Mouse (Mus musculus): ENCODE measurements around the gene Alkbh7. TPM values are rescaled to one million over a fixed set of nuclear protein-coding genes. Genes with fewer than 3 reads are reported as not detected.

Gene Alkbh7
- polyA plus RNA-seq (2016; fragmentation: Nextera tagmentation; extraction: Ambion mirVana): 24.5 and 25.1 TPM in 2 replicates

DNA sequence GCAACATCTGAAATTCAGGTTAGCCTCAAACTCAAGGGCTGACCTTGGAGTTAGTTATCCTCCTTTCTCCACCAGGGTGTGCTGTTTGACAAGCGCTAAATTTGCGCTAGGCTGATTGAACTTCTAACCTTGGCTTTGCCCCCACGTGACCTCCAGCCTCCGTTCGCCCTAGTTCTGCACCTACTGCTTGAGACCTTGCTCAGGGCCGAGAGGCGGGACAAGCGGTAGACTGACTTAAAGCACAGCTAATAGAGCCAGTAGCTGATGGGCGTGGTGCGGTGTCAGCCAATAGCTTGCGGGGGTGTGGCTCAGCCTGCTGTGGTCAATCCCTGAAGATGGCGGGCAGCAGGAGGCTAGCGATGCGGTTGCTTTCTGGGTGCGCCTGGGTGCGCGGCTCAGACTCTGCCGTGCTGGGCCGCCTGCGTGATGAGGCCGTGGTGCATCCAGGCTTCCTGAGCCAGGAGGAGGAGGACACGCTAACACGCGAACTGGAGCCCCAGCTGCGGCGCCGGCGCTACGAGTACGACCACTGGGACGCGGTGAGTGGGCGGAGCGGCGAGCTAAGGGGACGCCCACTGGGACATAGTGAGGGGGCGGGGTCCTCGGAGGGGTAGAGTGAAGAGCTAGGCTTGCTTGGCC is at the start of gene Alkbh7:
TSS of gene Alkbh7 (plus strand) at position 311 of the 639 bp plus-strand sequence.
- Histone ChIP-seq H3K27me3 (replicated peaks) (no peaks in the 10 kb centered on the region), H3K9me3 (replicated peaks) (no peaks in the 10 kb centered on the region), H3K27ac (peak within 1 kb of the TSS; percentile 69), H3K4me3 (peak within 1 kb of the TSS; percentile 80), H3K9ac (peak within 1 kb of the TSS; percentile 74), H3K36me3 (peaks cover 69% of the 10 kb centered on the region), H3K4me1 (peaks cover 33% of the 10 kb centered on the region), H3K4me2 (peak within 1 kb of the TSS; percentile 81)
- WGBS (ENCODE audit: insufficient replicate concordance): under 1% methylated on average over 38 of the region's 38 CpGs
- peak; percentile 99 for ATAC-seq

DNA sequence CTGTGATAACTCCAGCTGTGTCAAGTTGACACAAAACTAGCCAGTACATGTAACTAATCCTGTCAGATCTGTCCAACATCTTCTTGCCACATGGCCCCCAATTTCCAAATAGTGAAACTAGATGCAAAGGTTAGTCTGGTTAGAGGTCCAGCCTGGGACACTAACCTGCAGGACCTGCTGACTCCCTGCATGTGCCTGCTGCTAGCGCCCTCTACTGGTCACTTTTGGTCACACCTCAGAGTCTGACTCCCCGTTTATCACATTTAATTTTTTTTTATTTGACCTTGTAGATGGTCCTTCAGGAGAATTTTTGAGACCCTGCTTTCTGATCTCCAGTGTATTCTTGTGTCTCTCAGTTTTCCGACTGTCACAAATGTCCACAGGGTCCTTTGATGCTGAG is 46.2 kb upstream of the Alkbh7 start:
- 8% methylated on average over 3 of the region's 3 CpGs for WGBS (ENCODE audit: insufficient replicate concordance)
- no peak overlapping the region for H3K27ac ChIP-seq

DNA sequence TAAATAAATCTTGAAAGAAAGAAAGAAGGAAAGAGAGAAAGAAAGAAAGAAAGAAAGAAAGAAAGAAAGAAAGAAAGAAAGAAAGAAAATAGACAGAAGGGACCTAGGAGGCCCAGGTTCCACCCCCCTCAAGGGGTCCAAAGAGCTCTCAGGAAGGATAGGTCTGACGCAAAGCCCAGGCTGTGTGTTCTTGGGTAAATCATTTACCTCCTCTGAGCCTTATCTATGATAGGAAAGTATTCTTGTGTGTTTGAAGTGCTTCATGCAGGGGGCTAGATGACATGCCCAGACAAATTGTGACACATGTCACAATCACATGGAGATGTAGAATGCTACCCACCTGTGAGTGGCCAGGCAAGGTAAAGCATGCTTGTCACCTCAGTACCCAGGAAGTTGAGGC is 44.5 kb upstream of the Alkbh7 start:
- no peak for ATAC-seq
- WGBS (ENCODE audit: insufficient replicate concordance): 59% methylated on average over 1 of the region's 1 CpGs
- Histone ChIP-seq H3K4me2 (no peak overlapping the region), H3K4me3 (no peak overlapping the region), H3K27me3 (replicated peaks) (peaks cover 41% of the 10 kb centered on the region), H3K9ac (no peak overlapping the region), H3K4me1 (peaks cover 5% of the 10 kb centered on the region), H3K36me3 (no peaks in the 10 kb centered on the region), H3K27ac (no peak overlapping the region), H3K9me3 (replicated peaks) (no peaks in the 10 kb centered on the region)

More for the DNA sequence above, 46.2 kb upstream of the Alkbh7 start:
- no peak for ATAC-seq
- H3K4me3 ChIP-seq: no peak overlapping the region
- H3K4me2 ChIP-seq: no peak overlapping the region
- no peaks in the 10 kb centered on the region for H3K4me1 ChIP-seq
- H3K36me3 ChIP-seq: no peaks in the 10 kb centered on the region
- H3K9me3 ChIP-seq (replicated peaks): no peaks in the 10 kb centered on the region
- no peak overlapping the region for H3K9ac ChIP-seq
- peaks cover 50% of the 10 kb centered on the region for H3K27me3 ChIP-seq (replicated peaks)

DNA sequence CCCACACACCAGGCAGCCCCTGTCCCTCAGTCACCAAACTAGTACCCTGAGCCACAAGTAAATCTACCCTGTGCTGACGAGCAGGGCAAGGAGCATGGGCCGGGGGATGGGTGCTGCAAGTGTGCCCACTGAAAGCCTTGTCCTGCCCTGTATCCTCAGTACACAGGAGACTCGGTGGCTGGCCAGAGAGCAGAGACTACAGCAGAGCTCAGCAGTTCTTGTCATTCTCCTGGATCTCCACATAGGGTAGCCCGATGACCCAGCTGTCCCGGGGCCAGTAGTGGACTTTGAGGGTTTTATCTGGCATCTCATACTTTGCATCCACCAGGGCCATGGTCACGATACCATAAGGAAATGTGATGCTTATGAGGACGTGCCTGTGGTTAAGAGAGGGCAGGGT is 42.3 kb upstream of the Alkbh7 start:
- H3K4me1 ChIP-seq: peaks cover 15% of the 10 kb centered on the region
- no peak for ATAC-seq
- no peak overlapping the region for H3K9ac ChIP-seq
- no peaks in the 10 kb centered on the region for H3K36me3 ChIP-seq
- peaks cover 52% of the 10 kb centered on the region for H3K27me3 ChIP-seq (replicated peaks)
- H3K27ac ChIP-seq: no peak overlapping the region
- WGBS (ENCODE audit: insufficient replicate concordance): 59% methylated on average over 7 of the region's 7 CpGs
- H3K4me3 ChIP-seq: no peak overlapping the region
- H3K4me2 ChIP-seq: no peak overlapping the region
- no peaks in the 10 kb centered on the region for H3K9me3 ChIP-seq (replicated peaks)

DNA sequence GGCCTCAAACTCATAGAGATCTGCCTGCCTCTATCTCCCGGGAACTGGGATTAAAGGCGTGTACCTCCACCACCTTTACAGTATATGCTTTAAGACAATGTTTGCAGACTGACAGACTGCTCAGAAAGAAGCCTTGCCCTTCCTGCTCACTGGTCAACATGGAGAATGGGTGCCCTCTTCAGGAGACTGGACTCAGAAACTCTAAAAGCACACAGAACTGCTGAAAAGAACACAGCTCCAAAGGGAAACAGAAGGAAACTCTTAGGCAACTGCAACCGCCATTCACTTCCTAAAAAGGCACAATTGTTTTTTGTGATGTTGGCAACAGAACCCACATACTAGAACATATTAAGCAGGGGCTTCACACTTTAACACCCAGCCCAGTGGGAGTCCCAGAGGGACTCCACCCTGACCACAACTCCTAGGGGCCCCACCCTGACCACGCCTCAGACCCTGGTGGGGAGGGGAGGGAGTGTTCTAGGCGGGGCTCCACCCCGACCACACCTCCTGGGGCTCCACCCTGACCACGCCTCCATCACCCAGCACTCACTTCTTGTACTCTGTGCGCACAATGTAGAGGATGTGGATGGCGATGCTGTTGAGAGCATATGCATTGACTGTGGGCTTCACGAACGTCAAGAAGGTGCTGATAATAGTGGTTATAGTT is 39.2 kb upstream of the Alkbh7 start:
- 13% methylated on average over 11 of the region's 11 CpGs for WGBS (ENCODE audit: insufficient replicate concordance)
- H3K4me3 ChIP-seq: no peak overlapping the region
- H3K4me2 ChIP-seq: peak overlapping the region; percentile 48
- peaks cover 15% of the 10 kb centered on the region for H3K4me1 ChIP-seq
- no peaks in the 10 kb centered on the region for H3K9me3 ChIP-seq (replicated peaks)
- H3K27ac ChIP-seq: peak overlapping the region; percentile 61; the same call in 1 of the 2 replicates
- ATAC-seq: peak; percentile 97
- peaks cover 47% of the 10 kb centered on the region for H3K27me3 ChIP-seq (replicated peaks)
- H3K36me3 ChIP-seq: no peaks in the 10 kb centered on the region
- H3K9ac ChIP-seq: no peak overlapping the region

DNA sequence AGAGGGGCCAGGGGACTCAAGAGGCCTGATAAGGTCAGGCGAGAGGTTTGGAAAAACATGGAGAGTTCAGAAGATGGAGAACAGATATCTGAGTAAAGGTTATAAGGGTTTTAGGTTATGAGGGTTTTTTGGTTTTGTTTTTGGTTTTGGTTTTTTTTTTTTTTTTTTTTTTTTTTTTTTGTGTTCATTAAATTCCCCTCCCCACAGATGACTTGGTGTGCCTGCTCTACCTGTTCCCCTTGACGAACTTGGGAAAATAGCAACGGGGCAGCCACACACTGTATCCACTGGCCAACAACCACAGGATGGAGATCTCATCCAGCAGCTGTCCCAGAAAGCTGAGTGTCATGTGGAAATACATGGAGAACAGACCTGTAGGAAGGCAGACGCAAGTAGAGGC is 38.5 kb upstream of the Alkbh7 start:
- Histone ChIP-seq H3K4me3 (no peak overlapping the region), H3K9ac (no peak overlapping the region), H3K9me3 (replicated peaks) (no peaks in the 10 kb centered on the region), H3K4me1 (peaks cover 15% of the 10 kb centered on the region), H3K4me2 (peak overlapping the region; percentile 48; the same call in 1 of the 2 replicates), H3K27ac (no peak overlapping the region), H3K27me3 (replicated peaks) (peaks cover 47% of the 10 kb centered on the region), H3K36me3 (no peaks in the 10 kb centered on the region)
- 56% methylated on average over 4 of the region's 4 CpGs for WGBS (ENCODE audit: insufficient replicate concordance)
- no peak for ATAC-seq

DNA sequence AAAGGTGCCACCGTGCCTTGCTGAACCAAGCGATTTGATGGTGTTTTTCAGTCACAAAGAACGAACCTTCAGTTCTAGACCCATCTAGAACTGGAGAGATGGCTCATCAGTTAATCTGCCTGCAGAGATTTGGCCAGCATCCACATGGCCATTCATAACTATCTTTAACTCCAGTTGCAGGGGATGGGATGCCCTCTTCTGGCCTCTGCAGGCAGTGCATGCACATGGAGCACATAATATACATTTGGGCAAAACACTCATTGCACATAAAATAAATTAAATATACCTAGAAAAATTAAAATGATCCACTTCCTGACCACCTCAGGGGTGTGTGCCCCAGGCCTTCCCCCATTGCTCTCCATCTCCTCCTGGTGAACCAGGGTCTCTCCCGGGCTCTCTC is 35.3 kb upstream of the Alkbh7 start:
- Histone ChIP-seq H3K4me3 (no peak overlapping the region), H3K27ac (no peak overlapping the region), H3K4me2 (no peak overlapping the region), H3K4me1 (peaks cover 15% of the 10 kb centered on the region), H3K27me3 (replicated peaks) (peaks cover 33% of the 10 kb centered on the region), H3K9me3 (replicated peaks) (no peaks in the 10 kb centered on the region), H3K36me3 (no peaks in the 10 kb centered on the region), H3K9ac (no peak overlapping the region)
- WGBS (ENCODE audit: insufficient replicate concordance): 78% methylated on average over 4 of the region's 4 CpGs
- ATAC-seq: no peak

DNA sequence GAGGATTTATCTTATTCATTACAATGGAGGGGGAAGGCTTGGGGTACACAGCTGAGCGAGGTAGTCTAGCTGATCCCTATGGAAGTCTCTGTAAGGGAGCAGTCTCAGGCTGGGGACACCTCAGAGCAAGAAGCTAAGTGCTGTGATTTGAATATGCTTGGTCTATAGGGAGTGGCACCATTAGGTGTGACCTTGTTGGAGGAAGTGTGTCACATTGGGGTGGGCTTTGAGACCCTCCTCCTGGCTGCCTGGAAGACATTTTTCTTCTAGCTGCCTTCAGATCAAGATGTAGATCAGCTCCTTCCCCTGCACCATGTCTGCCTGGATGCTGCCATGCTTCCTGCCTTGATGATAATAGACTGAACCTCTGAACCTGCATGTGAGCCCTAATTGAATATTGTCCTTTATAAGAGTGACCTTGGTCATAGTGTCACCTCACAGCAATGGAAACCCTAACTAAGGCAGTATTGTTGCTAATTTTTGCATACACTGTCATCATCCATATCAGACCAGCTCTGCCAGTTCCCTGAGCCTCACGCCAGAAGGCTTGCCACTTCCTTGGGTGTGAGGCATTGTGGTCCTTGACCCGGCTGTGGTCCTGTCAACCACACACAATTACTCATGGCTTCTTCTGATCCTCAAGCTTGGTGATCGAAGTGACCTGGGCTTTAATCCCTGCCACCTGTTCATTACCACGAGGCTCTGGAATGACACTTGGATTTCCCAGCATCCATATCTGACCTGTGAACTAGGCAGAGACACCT is 34.3 kb upstream of the Alkbh7 start:
- Histone ChIP-seq H3K4me1 (peaks cover 8% of the 10 kb centered on the region), H3K4me2 (no peak overlapping the region), H3K27ac (no peak overlapping the region), H3K4me3 (no peak overlapping the region), H3K9me3 (replicated peaks) (no peaks in the 10 kb centered on the region), H3K27me3 (replicated peaks) (peaks cover 33% of the 10 kb centered on the region), H3K36me3 (no peaks in the 10 kb centered on the region), H3K9ac (no peak overlapping the region)
- no peak for ATAC-seq
- WGBS (ENCODE audit: insufficient replicate concordance): 45% methylated on average over 5 of the region's 5 CpGs

DNA sequence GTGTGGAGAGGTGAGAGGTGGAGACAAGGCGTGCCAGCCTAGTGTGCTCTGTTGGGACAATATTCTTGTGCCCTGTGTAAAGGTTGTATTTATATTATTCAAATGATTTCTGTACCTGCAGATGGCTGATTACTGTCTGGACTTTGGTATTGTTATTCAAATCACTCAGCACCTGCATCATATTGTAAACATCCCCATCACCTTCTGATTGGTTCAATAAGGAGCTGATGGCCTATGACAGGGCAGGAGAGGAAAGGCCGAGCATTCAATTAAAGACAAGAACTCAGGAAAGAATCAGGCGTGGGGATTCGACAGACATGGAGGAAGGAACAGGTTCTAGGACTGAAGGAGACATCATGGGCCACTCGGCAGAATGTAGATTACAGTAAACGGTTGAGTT is 33.5 kb upstream of the Alkbh7 start:
- no peak for ATAC-seq
- Histone ChIP-seq H3K9ac (no peak overlapping the region), H3K9me3 (replicated peaks) (no peaks in the 10 kb centered on the region), H3K4me2 (no peak overlapping the region), H3K4me3 (no peak overlapping the region), H3K27me3 (replicated peaks) (peaks cover 33% of the 10 kb centered on the region), H3K4me1 (no peaks in the 10 kb centered on the region), H3K27ac (no peak overlapping the region), H3K36me3 (no peaks in the 10 kb centered on the region)
- 59% methylated on average over 6 of the region's 6 CpGs for WGBS (ENCODE audit: insufficient replicate concordance)

DNA sequence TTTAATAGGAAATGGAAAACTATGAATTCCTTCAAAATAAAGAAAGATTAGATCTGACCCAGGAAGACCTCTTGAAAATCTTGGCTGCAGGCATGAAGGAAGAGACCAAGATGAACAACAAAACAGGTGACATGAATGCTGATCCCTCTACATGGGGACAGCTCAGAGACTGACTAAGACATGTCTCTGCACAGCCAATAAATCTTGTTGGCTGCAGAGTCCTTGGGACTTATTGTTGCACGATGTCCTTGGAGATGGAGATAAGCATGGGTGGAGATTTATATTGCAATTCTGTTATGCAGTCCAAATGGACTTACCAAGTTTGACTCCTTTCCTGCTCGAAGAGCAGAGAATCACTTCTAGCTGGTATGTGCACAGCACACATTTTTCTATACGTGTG is 27.8 kb upstream of the Alkbh7 start:
- Histone ChIP-seq H3K4me1 (peaks cover 1% of the 10 kb centered on the region), H3K9me3 (replicated peaks) (no peaks in the 10 kb centered on the region), H3K27me3 (replicated peaks) (peaks cover 31% of the 10 kb centered on the region), H3K27ac (no peak overlapping the region), H3K4me3 (no peak overlapping the region), H3K4me2 (no peak overlapping the region), H3K36me3 (no peaks in the 10 kb centered on the region), H3K9ac (no peak overlapping the region)
- WGBS (ENCODE audit: insufficient replicate concordance): 44% methylated on average over 3 of the region's 3 CpGs
- ATAC-seq: no peak

DNA sequence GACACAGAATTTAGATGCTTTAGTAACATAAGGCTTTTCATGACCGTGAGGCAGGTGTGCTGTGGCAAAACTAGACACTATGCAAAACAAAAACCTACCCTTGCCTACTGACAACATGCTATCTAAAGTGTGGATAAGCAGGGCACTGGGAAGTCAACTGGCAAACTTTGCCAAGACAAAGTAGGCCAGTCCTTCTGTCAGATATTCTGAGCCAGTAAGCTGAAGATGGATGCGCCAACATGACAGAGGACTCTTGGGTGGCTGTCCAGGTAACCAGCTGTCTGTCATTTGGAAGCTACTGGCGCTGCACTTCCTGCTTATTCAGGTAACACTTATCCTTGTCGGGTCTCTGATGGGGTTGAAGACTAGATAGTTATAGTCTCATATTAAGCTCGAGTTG is 27.1 kb upstream of the Alkbh7 start:
- ATAC-seq: no peak
- Histone ChIP-seq H3K4me3 (no peak overlapping the region), H3K9me3 (replicated peaks) (no peaks in the 10 kb centered on the region), H3K4me1 (peaks cover 6% of the 10 kb centered on the region), H3K4me2 (no peak overlapping the region), H3K27ac (no peak overlapping the region), H3K27me3 (replicated peaks) (peaks cover 29% of the 10 kb centered on the region), H3K9ac (no peak overlapping the region), H3K36me3 (no peaks in the 10 kb centered on the region)
- WGBS (ENCODE audit: insufficient replicate concordance): 42% methylated on average over 5 of the region's 5 CpGs

Measured in liver, embryonic 12.5 days (tissue).